Mouse (Mus musculus): Measurements from ENCODE around the gene Bcl6b. TPM values are rescaled to one million over a fixed set of nuclear protein-coding genes. Genes with fewer than 3 reads are reported as not detected.

The Bcl6b gene
- total and polyA plus RNA-seq, 3 experiments, result 0.22 TPM; not detected in 2

DNA sequence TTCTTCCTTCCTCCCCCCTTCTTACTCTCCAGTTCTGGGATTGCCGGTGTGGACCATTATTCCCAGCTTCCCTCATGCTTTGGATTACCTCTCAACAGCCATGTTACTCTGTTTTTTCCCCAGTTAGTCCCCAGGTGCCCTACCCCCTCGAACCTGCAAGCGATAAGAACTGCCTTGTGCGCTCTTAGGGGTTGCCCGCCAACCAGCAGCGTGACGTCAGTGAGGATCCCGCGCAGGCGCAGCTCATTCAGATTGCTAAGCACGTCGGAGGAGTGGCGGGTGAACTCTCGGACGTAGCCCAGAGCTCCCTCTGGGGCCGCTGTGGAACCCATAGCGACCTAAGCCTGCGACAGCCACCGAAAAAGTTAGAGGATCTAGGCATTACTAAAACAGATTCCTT, 770 bp downstream of the Bcl6b start:
- TF ChIP-seq GATA1 (IDR thresholded peaks at IDR 0.05; ENCODE audit: borderline replicate concordance, low read length) (no peak), GATA2 (IDR thresholded peaks at IDR 0.05; ENCODE audit: borderline replicate concordance, low read depth, low read length) (no peak), TAL1 (conservative IDR thresholded peaks at IDR 0.05; ENCODE audit: low read depth, low read length) (no peak), POLR2AphosphoS5 (IDR thresholded peaks at IDR 0.05; ENCODE audit: insufficient replicate concordance, low read depth, low read length) (no peak), CTCF (IDR thresholded peaks at IDR 0.05; ENCODE audit: low read depth, low read length) (no peak)
- DNase-seq (ENCODE audit: low spot score) (no peak), ATAC-seq (ENCODE audit: extremely low read depth, insufficient number of reproducible peaks, low FRiP score, poor library complexity, severe bottlenecking) (no peak)
- no peaks in the 10 kb centered on the region for H3K9me3 ChIP-seq (replicated peaks)
- H3K4me3 ChIP-seq (ENCODE audit: low read depth, low read length), result no peak overlapping the region
- H3K4me1 ChIP-seq (ENCODE audit: insufficient read depth, low read depth, low read length), result peaks cover 48% of the 10 kb centered on the region
- H3K27me3 ChIP-seq (ENCODE audit: insufficient read depth, low read length), result peaks cover 27% of the 10 kb centered on the region
- peaks cover 5% of the 10 kb centered on the region for H3K36me3 ChIP-seq (replicated peaks)

DNA sequence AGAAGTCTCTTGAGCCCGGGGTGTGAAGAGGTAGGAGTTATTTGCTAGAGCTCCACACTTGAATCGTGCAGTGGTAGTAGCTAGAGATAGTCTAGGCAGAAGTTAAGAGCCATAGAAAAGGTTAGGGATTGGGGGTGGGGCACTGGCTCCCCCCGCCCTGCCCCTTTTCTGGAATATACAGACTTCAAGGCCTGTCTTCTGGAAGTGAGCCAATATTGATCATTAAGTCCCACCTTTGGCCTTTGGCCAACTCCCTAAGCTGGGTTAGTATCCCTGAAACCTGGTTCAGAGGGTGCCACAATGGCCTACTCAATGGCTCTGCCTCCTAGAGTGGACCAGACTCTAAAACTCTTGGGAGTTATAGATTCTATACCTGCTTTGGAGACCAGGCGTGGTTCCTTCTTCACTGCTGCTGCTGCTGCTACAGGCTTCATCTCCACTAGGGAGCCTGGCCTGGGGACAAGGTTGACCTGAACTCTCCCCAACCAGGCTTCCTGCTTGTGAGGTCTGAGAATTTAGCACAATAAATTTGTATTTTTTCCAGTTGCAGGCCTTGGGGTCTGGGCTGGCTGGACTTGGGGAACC, 1.8 kb downstream of the Bcl6b start:
- H3K36me3 ChIP-seq (replicated peaks), result peaks cover 10% of the 10 kb centered on the region
- ATAC-seq (ENCODE audit: extremely low read depth, insufficient number of reproducible peaks, low FRiP score, poor library complexity, severe bottlenecking), result no peak
- no peak overlapping the region for H3K4me3 ChIP-seq (ENCODE audit: low read depth, low read length)
- no peak for DNase-seq (ENCODE audit: low spot score)
- H3K27me3 ChIP-seq (ENCODE audit: insufficient read depth, low read length), result peaks cover 27% of the 10 kb centered on the region
- TF ChIP-seq TAL1 (conservative IDR thresholded peaks at IDR 0.05; ENCODE audit: low read depth, low read length), result no peak
- no peak for TF ChIP-seq POLR2AphosphoS5 (IDR thresholded peaks at IDR 0.05; ENCODE audit: insufficient replicate concordance, low read depth, low read length)
- no peak for TF ChIP-seq GATA2 (IDR thresholded peaks at IDR 0.05; ENCODE audit: borderline replicate concordance, low read depth, low read length)
- no peak for TF ChIP-seq GATA1 (IDR thresholded peaks at IDR 0.05; ENCODE audit: borderline replicate concordance, low read length)
- no peak for TF ChIP-seq CTCF (IDR thresholded peaks at IDR 0.05; ENCODE audit: low read depth, low read length)
- peaks cover 47% of the 10 kb centered on the region for H3K4me1 ChIP-seq (ENCODE audit: insufficient read depth, low read depth, low read length)
- H3K9me3 ChIP-seq (replicated peaks), result no peaks in the 10 kb centered on the region

DNA sequence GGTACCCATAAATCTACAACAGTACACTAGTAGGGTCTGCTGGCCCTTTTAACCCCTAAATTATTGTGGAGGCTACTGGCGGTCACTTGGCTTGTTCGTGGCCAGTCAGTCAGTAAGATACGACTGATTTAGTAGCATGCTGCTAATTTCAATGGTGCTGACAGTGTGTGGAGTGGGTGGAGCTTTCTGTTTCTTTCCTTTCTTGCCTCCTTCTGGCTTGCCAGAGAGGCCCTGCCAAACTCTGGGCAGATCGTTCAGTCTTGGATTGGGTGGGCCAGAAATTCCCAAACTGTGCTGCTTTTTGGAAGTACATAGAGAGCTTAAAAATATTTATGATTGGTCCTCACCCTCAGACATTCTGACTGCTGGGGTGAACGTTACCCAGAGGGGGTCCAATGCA, 2.5 kb downstream of the Bcl6b start:
- DNase-seq (ENCODE audit: low spot score), result no peak
- Histone ChIP-seq H3K36me3 (replicated peaks) (peaks cover 13% of the 10 kb centered on the region), H3K9me3 (replicated peaks) (no peaks in the 10 kb centered on the region), H3K27me3 (ENCODE audit: insufficient read depth, low read length) (peaks cover 27% of the 10 kb centered on the region), H3K4me3 (ENCODE audit: low read depth, low read length) (no peak overlapping the region), H3K4me1 (ENCODE audit: insufficient read depth, low read depth, low read length) (peaks cover 46% of the 10 kb centered on the region)
- ATAC-seq (ENCODE audit: extremely low read depth, insufficient number of reproducible peaks, low FRiP score, poor library complexity, severe bottlenecking), result no peak
- TF ChIP-seq TAL1 (conservative IDR thresholded peaks at IDR 0.05; ENCODE audit: low read depth, low read length) (no peak), GATA2 (IDR thresholded peaks at IDR 0.05; ENCODE audit: borderline replicate concordance, low read depth, low read length) (no peak), GATA1 (IDR thresholded peaks at IDR 0.05; ENCODE audit: borderline replicate concordance, low read length) (no peak), POLR2AphosphoS5 (IDR thresholded peaks at IDR 0.05; ENCODE audit: insufficient replicate concordance, low read depth, low read length) (no peak), CTCF (IDR thresholded peaks at IDR 0.05; ENCODE audit: low read depth, low read length) (no peak)

DNA sequence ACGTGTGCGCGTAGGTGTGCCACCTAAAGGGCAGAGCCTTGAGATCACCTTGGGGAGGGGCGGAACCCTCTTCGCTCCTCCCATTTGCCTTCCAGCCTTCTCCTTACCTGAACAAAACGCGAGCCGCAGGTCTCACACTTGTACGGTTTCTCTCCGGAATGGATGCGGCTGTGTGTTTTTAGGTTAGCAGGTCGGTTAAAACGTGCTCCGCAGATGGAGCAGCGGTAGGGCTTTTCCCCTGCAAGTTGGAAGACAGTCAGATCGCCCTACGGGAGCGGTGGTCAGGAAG, 3.1 kb downstream of the Bcl6b start:
- no peak overlapping the region for H3K4me3 ChIP-seq (ENCODE audit: low read depth, low read length)
- no peak for ATAC-seq (ENCODE audit: extremely low read depth, insufficient number of reproducible peaks, low FRiP score, poor library complexity, severe bottlenecking)
- TF ChIP-seq TAL1 (conservative IDR thresholded peaks at IDR 0.05; ENCODE audit: low read depth, low read length) (no peak), POLR2AphosphoS5 (IDR thresholded peaks at IDR 0.05; ENCODE audit: insufficient replicate concordance, low read depth, low read length) (no peak), GATA1 (IDR thresholded peaks at IDR 0.05; ENCODE audit: borderline replicate concordance, low read length) (no peak), GATA2 (IDR thresholded peaks at IDR 0.05; ENCODE audit: borderline replicate concordance, low read depth, low read length) (no peak), CTCF (IDR thresholded peaks at IDR 0.05; ENCODE audit: low read depth, low read length) (no peak)
- H3K4me1 ChIP-seq (ENCODE audit: insufficient read depth, low read depth, low read length), result peaks cover 51% of the 10 kb centered on the region
- no peak for DNase-seq (ENCODE audit: low spot score)
- H3K9me3 ChIP-seq (replicated peaks), result no peaks in the 10 kb centered on the region
- H3K27me3 ChIP-seq (ENCODE audit: insufficient read depth, low read length), result peaks cover 27% of the 10 kb centered on the region
- peaks cover 13% of the 10 kb centered on the region for H3K36me3 ChIP-seq (replicated peaks)

DNA sequence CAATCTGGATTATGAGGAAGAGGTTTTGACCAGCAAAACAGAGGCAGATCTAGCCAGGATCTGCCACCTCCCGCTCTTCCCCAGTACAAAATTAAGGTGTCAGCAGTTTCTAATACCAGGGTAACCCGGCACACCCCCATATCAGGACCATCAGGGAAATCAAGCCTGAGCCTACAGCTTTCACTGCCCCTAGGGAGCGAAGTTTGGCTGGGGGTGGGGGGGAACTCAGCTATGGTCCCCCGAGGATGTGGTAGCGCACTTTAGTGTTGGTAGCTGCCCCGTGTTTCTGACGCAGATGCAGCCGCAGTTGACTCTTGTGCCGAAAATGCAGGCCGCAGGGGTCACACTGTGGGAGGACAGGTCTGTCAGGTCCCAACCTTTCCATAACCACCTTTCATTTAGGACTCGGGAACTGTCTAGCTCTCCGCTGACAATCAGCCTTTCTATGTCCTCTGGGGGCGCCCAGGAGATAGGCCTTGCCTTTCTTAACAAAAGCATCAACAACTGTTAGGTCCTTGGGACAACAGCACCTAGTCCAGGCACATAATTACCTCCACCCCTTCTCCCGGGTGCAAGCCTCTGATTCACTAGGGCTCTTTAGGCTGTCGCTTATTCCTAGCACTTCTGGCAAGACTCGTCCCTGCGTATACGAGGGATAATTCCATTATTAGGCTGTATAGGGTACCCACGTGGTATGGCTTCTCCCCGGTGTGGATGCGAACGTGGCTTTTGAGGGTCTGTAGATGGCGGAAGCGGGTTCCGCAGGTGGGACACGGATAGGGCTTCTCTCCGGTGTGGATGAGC, 3.6 kb downstream of the Bcl6b start:
- ATAC-seq (ENCODE audit: extremely low read depth, insufficient number of reproducible peaks, low FRiP score, poor library complexity, severe bottlenecking), result no peak
- Histone ChIP-seq H3K4me3 (ENCODE audit: low read depth, low read length) (no peak overlapping the region), H3K4me1 (ENCODE audit: insufficient read depth, low read depth, low read length) (peaks cover 55% of the 10 kb centered on the region), H3K9me3 (replicated peaks) (no peaks in the 10 kb centered on the region), H3K27me3 (ENCODE audit: insufficient read depth, low read length) (peaks cover 27% of the 10 kb centered on the region), H3K36me3 (replicated peaks) (peaks cover 13% of the 10 kb centered on the region)
- DNase-seq (ENCODE audit: low spot score), result no peak
- TF ChIP-seq CTCF (IDR thresholded peaks at IDR 0.05; ENCODE audit: low read depth, low read length) (no peak), TAL1 (conservative IDR thresholded peaks at IDR 0.05; ENCODE audit: low read depth, low read length) (no peak), GATA1 (IDR thresholded peaks at IDR 0.05; ENCODE audit: borderline replicate concordance, low read length) (no peak), GATA2 (IDR thresholded peaks at IDR 0.05; ENCODE audit: borderline replicate concordance, low read depth, low read length) (no peak), POLR2AphosphoS5 (IDR thresholded peaks at IDR 0.05; ENCODE audit: insufficient replicate concordance, low read depth, low read length) (no peak)

DNA sequence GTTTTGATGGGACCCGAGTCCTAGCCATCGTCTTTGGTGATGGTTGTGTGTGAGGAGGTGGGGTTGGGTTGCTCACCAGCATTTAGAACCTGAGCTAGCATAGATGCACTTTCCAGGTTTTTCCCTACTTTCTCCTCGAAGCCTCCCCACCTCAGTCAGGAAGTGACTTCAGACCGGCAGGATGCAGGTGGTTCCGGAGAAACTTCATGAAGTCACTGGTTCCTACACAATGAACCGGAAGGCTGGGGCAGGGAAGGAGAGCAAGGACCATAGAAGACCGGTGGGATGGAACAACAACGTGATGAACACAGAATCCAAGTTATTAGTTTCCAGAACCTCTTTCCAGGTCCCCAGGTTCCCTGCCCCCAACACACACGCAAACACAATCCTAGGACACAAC, 5.9 kb downstream of the Bcl6b start:
- Histone ChIP-seq H3K4me3 (ENCODE audit: low read depth, low read length) (no peak overlapping the region), H3K9me3 (replicated peaks) (no peaks in the 10 kb centered on the region), H3K27me3 (ENCODE audit: insufficient read depth, low read length) (peaks cover 10% of the 10 kb centered on the region), H3K4me1 (ENCODE audit: insufficient read depth, low read depth, low read length) (peaks cover 53% of the 10 kb centered on the region), H3K36me3 (replicated peaks) (peaks cover 18% of the 10 kb centered on the region)
- DNase-seq (ENCODE audit: low spot score) (no peak), ATAC-seq (ENCODE audit: extremely low read depth, insufficient number of reproducible peaks, low FRiP score, poor library complexity, severe bottlenecking) (no peak)
- TF ChIP-seq GATA2 (IDR thresholded peaks at IDR 0.05; ENCODE audit: borderline replicate concordance, low read depth, low read length) (no peak), TAL1 (conservative IDR thresholded peaks at IDR 0.05; ENCODE audit: low read depth, low read length) (no peak), POLR2AphosphoS5 (IDR thresholded peaks at IDR 0.05; ENCODE audit: insufficient replicate concordance, low read depth, low read length) (no peak), GATA1 (IDR thresholded peaks at IDR 0.05; ENCODE audit: borderline replicate concordance, low read length) (no peak), CTCF (IDR thresholded peaks at IDR 0.05; ENCODE audit: low read depth, low read length) (no peak)
